Mouse (Mus musculus) liver, embryonic 16.5 days (tissue): ENCODE data around the gene Abi3bp. TPM values are rescaled to one million over a fixed set of nuclear protein-coding genes. Genes with fewer than 3 reads are reported as not detected.

ENCODE experiments used
- ATAC-seq: fragments of 200-750 bp; cut with Nextera tagmentation; 2 replicates; pipeline ENCODE4 v1.8.0; 2017; ENCODE audit warnings: low read depth, mild to moderate bottlenecking, moderate number of reproducible peaks, moderate library complexity
- H3K27ac ChIP-seq: fragments of 300-500 bp; sonication (generic); 2 replicates; pipeline ENCODE4 v1.5.1; 2014; ENCODE audit warnings: mild to moderate bottlenecking, low read length
- H3K27me3 ChIP-seq: fragments of 300-500 bp; sonication (generic); 2 replicates; pipeline ENCODE4 v1.6.1; 2014; ENCODE audit warnings: low read depth, low read length, mixed read lengths; ENCODE audit not compliant: control insufficient read depth, insufficient read depth
- H3K36me3 ChIP-seq: fragments of 300-500 bp; sonication (generic); 2 replicates; pipeline ENCODE4 v1.6.1; 2014; ENCODE audit warnings: mild to moderate bottlenecking; ENCODE audit not compliant: control insufficient read depth, insufficient read depth
- H3K4me1 ChIP-seq: fragments of 300-500 bp; sonication (generic); 2 replicates; pipeline ENCODE4 v1.6.1; 2014; ENCODE audit warnings: low read depth, low read length, mixed read lengths; ENCODE audit not compliant: control insufficient read depth
- H3K4me2 ChIP-seq: fragments of 300-500 bp; sonication (generic); 2 replicates; pipeline ENCODE4 v1.6.1; 2014; ENCODE audit warnings: low read depth, low read length, mixed read lengths
- H3K4me3 ChIP-seq: fragments of 300-500 bp; sonication (generic); 2 replicates; pipeline ENCODE4 v1.5.1; 2014; ENCODE audit warnings: low read depth, mild to moderate bottlenecking, low read length
- H3K9ac ChIP-seq: fragments of 300-500 bp; sonication (generic); 2 replicates; pipeline ENCODE4 v1.6.1; 2014; ENCODE audit warnings: low read depth, low read length
- H3K9me3 ChIP-seq: fragments of 300-500 bp; sonication (generic); replicated peaks from 2 replicates; pipeline ENCODE4 v1.6.1; 2016; ENCODE audit warnings: low read length; ENCODE audit not compliant: control insufficient read depth
- WGBS: fragments of 180-500 bp; shearing (Covaris S2); extraction: QIAGEN DNeasy Blood & Tissue Kit; methylation state at CpG from one replicate; pipeline ENCODE4 v1.1.7; 2014; ENCODE audit not compliant: insufficient replicate concordance; 5-methylcytosine and 5-hydroxymethylcytosine counted together
- polyA plus RNA-seq: library from polyadenylated mRNA; unstranded; fragments of >200 nt; fragmentation: Nextera tagmentation; extraction: Ambion mirVana; gene quantifications from 2 replicates; pipeline ENCODE4 v1.2.1, GENCODE M21; 2015

The Abi3bp gene
- polyA plus RNA-seq, 1 experiment from 2014 or later, result 0.42 TPM

GRCm38 (mm10) chr16:56473160-56473559 lies 4.5 kb upstream of the Abi3bp start:
- Histone ChIP-seq H3K4me2 (no peak overlapping the region), H3K4me1 (no peaks in the 10 kb centered on the region), H3K9ac (no peak overlapping the region), H3K36me3 (no peaks in the 10 kb centered on the region), H3K27ac (no peak overlapping the region), H3K9me3 (no peaks in the 10 kb centered on the region), H3K27me3 (no peaks in the 10 kb centered on the region), H3K4me3 (no peak overlapping the region)
- ATAC-seq, result no peak
- WGBS, result 67% methylated on average over 2 of the region's 2 CpGs

- Histone ChIP-seq H3K9me3 (no peaks in the 10 kb centered on the region), H3K36me3 (no peaks in the 10 kb centered on the region), H3K9ac (no peak overlapping the region), H3K27ac (no peak overlapping the region), H3K4me2 (no peak overlapping the region), H3K27me3 (no peaks in the 10 kb centered on the region), H3K4me3 (no peak overlapping the region), H3K4me1 (no peaks in the 10 kb centered on the region)
- no peak for ATAC-seq
- 65% methylated on average over 5 of the region's 5 CpGs for WGBS
Observed at GRCm38 (mm10) chr16:56475676-56476075, 2.0 kb upstream of the Abi3bp start.

- H3K9me3 ChIP-seq, result no peaks in the 10 kb centered on the region
- WGBS, result 38% methylated on average over 12 of the region's 12 CpGs
- H3K4me2 ChIP-seq, result no peak overlapping the region
- H3K4me1 ChIP-seq, result no peaks in the 10 kb centered on the region
- no peak for ATAC-seq
- no peak overlapping the region for H3K27ac ChIP-seq
- H3K9ac ChIP-seq, result no peak overlapping the region
- H3K27me3 ChIP-seq, result no peaks in the 10 kb centered on the region
- H3K36me3 ChIP-seq, result no peaks in the 10 kb centered on the region
- no peak overlapping the region for H3K4me3 ChIP-seq
Observed at GRCm38 (mm10) chr16:56478575-56479191, 1.0 kb downstream of the Abi3bp start.

- no peak overlapping the region for H3K9ac ChIP-seq
- WGBS, result 63% methylated on average over 10 of the region's 10 CpGs
- H3K36me3 ChIP-seq, result no peaks in the 10 kb centered on the region
- no peaks in the 10 kb centered on the region for H3K9me3 ChIP-seq
- no peaks in the 10 kb centered on the region for H3K27me3 ChIP-seq
- H3K4me2 ChIP-seq, result no peak overlapping the region
- H3K27ac ChIP-seq, result no peak overlapping the region
- no peak for ATAC-seq
- H3K4me3 ChIP-seq, result no peak overlapping the region
- H3K4me1 ChIP-seq, result no peaks in the 10 kb centered on the region
Observed at GRCm38 (mm10) chr16:56483466-56483865, 5.8 kb downstream of the Abi3bp start.

GRCm38 (mm10) chr16:56486461-56486860 lies 8.8 kb downstream of the Abi3bp start:
- no peaks in the 10 kb centered on the region for H3K27me3 ChIP-seq
- no peak for ATAC-seq
- WGBS, result 51% methylated on average over 4 of the region's 4 CpGs
- H3K9me3 ChIP-seq, result no peaks in the 10 kb centered on the region
- H3K27ac ChIP-seq, result no peak overlapping the region
- H3K4me3 ChIP-seq, result no peak overlapping the region
- no peak overlapping the region for H3K9ac ChIP-seq
- H3K36me3 ChIP-seq, result no peaks in the 10 kb centered on the region
- no peaks in the 10 kb centered on the region for H3K4me1 ChIP-seq
- H3K4me2 ChIP-seq, result no peak overlapping the region

- Histone ChIP-seq H3K9me3 (no peaks in the 10 kb centered on the region), H3K9ac (no peak overlapping the region), H3K4me3 (no peak overlapping the region), H3K27me3 (no peaks in the 10 kb centered on the region), H3K36me3 (no peaks in the 10 kb centered on the region), H3K4me2 (no peak overlapping the region), H3K4me1 (no peaks in the 10 kb centered on the region), H3K27ac (no peak overlapping the region)
- WGBS, result 56% methylated on average over 3 of the region's 3 CpGs
- no peak for ATAC-seq
Observed at GRCm38 (mm10) chr16:56490861-56491260, 13.2 kb downstream of the Abi3bp start.

- ATAC-seq, result no peak
- no peaks in the 10 kb centered on the region for H3K27me3 ChIP-seq
- no peaks in the 10 kb centered on the region for H3K9me3 ChIP-seq
- 43% methylated on average over 4 of the region's 4 CpGs for WGBS
- H3K27ac ChIP-seq, result no peak overlapping the region
- H3K4me2 ChIP-seq, result no peak overlapping the region
- H3K36me3 ChIP-seq, result no peaks in the 10 kb centered on the region
- no peaks in the 10 kb centered on the region for H3K4me1 ChIP-seq
- no peak overlapping the region for H3K4me3 ChIP-seq
- H3K9ac ChIP-seq, result no peak overlapping the region
Observed at GRCm38 (mm10) chr16:56495266-56495665, 17.6 kb downstream of the Abi3bp start.

- Histone ChIP-seq H3K27ac (no peak overlapping the region), H3K9me3 (no peaks in the 10 kb centered on the region), H3K36me3 (no peaks in the 10 kb centered on the region), H3K27me3 (no peaks in the 10 kb centered on the region), H3K4me1 (no peaks in the 10 kb centered on the region), H3K4me2 (no peak overlapping the region), H3K4me3 (no peak overlapping the region), H3K9ac (no peak overlapping the region)
- WGBS, result 35% methylated on average over 4 of the region's 4 CpGs
- no peak for ATAC-seq
Observed at GRCm38 (mm10) chr16:56496743-56497142, 19.1 kb downstream of the Abi3bp start.

GRCm38 (mm10) chr16:56498680-56499079 lies 21.0 kb downstream of the Abi3bp start:
- Histone ChIP-seq H3K27ac (no peak overlapping the region), H3K9ac (no peak overlapping the region), H3K4me3 (no peak overlapping the region), H3K36me3 (no peaks in the 10 kb centered on the region), H3K9me3 (no peaks in the 10 kb centered on the region), H3K4me2 (no peak overlapping the region), H3K27me3 (no peaks in the 10 kb centered on the region), H3K4me1 (no peaks in the 10 kb centered on the region)
- ATAC-seq, result no peak
- WGBS, result 27% methylated on average over 1 of the region's 1 CpGs
